Comparison of ENCODE assay signal across 15 mouse cellular contexts in genomic region chr10:86337239-86337638, GRCm38 (mm10).
"Had no signal": no experiment of that assay in that cellular context is flagged by ENCODE, and none has a peak within 500 bp of the region (broad histone marks: within the 10 kb centered on the region; RNA-seq: fewer than 3 reads in every experiment).

No protein-coding gene starts in this region.

- H3K27me3 ChIP-seq: limb, embryonic 12.5 days; megakaryocyte, embryonic 14.5 days; midbrain, embryonic 12.5 days; neural tube, embryonic 13.5 days had no signal

- H3K4me2 ChIP-seq: limb, embryonic 12.5 days; midbrain, embryonic 12.5 days; neural tube, embryonic 13.5 days had no signal

- H3K4me3 ChIP-seq: limb, embryonic 12.5 days; megakaryocyte, embryonic 14.5 days; midbrain, embryonic 12.5 days; neural tube, embryonic 13.5 days had no signal

- ATAC-seq: intestine, embryonic 16.5 days; midbrain, embryonic 16.5 days had no signal

- H3K9me3 ChIP-seq: limb, embryonic 12.5 days; megakaryocyte, embryonic 14.5 days; midbrain, embryonic 12.5 days; neural tube, embryonic 13.5 days had no signal

- H3K27ac ChIP-seq: kidney, postnatal 0 days; liver, embryonic 14.5 days; macrophage; midbrain, embryonic 12.5 days; neural tube, embryonic 13.5 days had no signal

- H3K36me3 ChIP-seq: midbrain, embryonic 12.5 days; neural tube, embryonic 13.5 days had no signal

- H3K9ac ChIP-seq: limb, embryonic 12.5 days; liver, embryonic 14.5 days; midbrain, embryonic 12.5 days; neural tube, embryonic 13.5 days had no signal

- DNase-seq: layer of hippocampus, adult 9-11 months; layer of hippocampus, postnatal 36 days; retina, postnatal 1 day; right cerebral cortex, postnatal 4 days; spleen, adult 18-20 months; thymus, postnatal 36 days had no signal
